Mouse (Mus musculus): ENCODE results near the gene Slc31a1.

DNA sequence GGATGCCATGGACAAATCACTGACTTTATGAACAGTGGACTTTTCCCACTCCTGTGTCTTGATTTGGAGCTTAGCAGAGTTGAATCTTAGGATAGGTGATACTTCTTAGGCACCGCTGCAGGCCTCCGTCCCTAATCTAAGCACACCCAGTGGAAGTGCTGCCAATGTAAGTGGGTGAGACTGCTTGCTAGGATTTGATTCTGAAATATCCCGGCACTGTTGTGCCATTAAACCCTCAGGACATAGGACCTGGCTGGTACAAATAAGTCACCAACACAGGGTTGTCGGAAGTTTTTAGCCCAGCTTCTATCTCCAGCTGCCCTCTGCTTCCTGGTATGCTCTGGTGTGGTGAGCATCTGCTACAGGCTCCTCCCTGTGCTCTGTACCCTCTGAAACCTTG lies 65.4 kb downstream of the Slc31a1 start:
- TF ChIP-seq CTCF (IDR thresholded peaks at IDR 0.05; ENCODE audit: low read depth) = no peak
- no peak for TF ChIP-seq EP300 (IDR thresholded peaks at IDR 0.05; ENCODE audit: low read depth)
